Mouse (Mus musculus) gastrocnemius, postnatal 4 days (tissue): Measurements from ENCODE around the gene Tmcc1. TPM values are rescaled to one million over a fixed set of nuclear protein-coding genes. Genes with fewer than 3 reads are reported as not detected.
"Not testable (repeated sequence)": the region's sequence is repeated elsewhere in the genome, so short reads cannot be mapped to it uniquely, and the experiment has no call there.

Experiments used
- DNase-seq, 2 experiments: peaks; one replicate each; pipeline ENCODE4 v3.0.0; 2021 to 2022; ENCODE audit warnings: low spot score in 2 of 2, mixed read lengths in 2 of 2
- long read RNA-seq, 2 experiments: library from polyadenylated mRNA; stranded (forward); transcript quantifications; one replicate each; pipeline ENCODE4 v2.0.0; 2021
- total RNA-seq, 2 experiments: library from RNA; stranded (reverse); gene quantifications; 2 replicates each; pipeline ENCODE4 v1.2.3; 2021

Gene Tmcc1
- total RNA-seq = 10 to 100 TPM; 28.1 to 32.1 TPM
- long read RNA-seq, experiment 1, full-length matches to known transcripts = 5 of 7 reads
- long read RNA-seq, experiment 1, partial matches to known transcripts = 2 of 7 reads
- long read RNA-seq, experiment 1, other reads (novel, unspliced or antisense) = 0 of 7 reads
- long read RNA-seq, experiment 2, full-length matches to known transcripts = 5 of 8 reads
- long read RNA-seq, experiment 2, partial matches to known transcripts = 1 of 8 reads
- long read RNA-seq, experiment 2, other reads (novel, unspliced or antisense) = 2 of 8 reads

DNA sequence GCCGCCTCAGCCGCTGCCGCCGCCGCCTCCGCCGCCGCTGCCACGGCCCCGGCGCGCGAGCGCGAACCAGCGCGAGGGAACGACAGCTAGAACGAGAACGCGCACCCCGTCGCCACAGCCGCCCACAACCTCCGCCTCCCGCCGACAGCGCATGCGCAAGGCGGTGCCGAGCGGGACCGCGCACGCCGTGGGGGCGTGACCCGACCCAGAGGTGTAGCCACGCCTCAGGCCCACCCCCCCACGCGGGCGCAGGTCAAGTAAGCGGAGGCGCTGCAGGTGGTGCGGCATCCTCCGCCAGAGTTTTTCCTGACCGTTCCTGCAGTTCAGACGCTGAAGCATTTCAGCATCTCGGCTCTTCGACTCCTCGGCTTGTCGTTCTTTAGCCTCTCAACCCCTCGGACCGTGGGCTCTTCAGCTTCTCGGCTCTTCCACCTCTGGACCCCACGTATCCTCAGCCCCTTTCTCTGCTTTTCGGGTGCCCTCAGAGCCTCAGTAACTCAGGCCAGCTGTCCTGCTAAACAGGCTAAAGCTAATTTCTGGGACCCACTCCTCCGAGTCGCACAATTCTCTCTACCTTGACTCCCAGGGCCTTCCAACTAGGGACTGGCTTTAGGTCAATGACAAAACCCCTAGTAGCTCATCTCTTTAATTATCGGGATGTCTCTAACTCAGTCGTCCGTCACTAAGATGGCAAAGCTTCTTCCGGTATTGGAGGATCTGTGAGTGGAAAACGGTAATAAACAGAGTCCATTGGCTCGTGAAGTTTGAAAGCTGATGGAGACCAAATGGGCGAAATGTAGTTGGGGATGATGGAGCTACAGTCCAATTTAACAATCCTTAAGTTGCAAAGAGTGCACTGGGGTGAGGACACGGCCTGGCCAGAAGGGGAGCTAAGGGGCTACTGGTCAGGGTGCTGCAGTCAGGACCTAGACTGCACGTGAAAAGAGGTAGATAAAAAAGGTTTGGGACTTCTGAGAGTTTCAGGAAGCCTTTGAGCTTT is at the start of gene Tmcc1:
Gene Tmcc1 (minus strand): TSS at position 93 of the 1,000 bp plus-strand sequence.
- peak; percentile 98 to 99 for DNase-seq

DNA sequence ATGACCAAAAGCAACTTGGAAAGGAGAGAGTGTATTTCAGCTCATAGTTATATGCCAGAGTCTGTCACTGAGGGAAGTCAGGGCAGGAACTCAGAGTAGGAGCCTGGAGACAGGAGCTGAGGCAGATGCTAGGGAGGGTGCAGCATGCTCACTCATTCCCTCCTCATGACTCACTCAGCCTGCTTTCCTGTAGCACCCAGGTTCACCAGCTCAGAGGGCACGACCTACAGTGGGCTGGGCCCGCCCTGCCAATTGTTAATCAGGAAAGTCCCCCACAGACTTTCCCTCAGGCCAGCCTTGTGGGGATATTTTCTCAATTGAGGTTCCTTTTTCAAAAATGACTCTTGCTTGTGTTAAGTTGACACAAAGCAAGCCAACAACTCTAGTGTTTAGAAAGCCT is 47.1 kb upstream of the Tmcc1 start:
- no peak for DNase-seq

DNA sequence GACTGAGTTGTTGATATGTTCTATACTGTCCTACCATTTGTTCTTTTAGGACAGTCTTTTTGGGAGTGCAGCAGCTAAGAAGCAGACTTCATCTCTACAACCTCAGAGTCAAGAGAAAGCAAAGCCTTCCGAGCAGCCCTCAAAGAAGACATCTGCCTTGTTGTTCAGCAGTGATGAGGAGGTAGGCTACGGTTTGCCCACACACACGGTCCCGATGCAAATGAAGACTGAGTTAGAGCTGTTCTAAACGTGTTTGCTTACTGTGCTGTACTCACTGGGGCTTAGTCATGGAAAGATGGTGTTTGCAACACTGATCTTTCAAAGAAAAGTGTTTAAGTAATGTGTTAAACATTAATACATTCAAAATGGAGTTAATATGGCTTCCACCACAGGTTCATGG is 44.8 kb upstream of the Tmcc1 start:
- DNase-seq = no peak

DNA sequence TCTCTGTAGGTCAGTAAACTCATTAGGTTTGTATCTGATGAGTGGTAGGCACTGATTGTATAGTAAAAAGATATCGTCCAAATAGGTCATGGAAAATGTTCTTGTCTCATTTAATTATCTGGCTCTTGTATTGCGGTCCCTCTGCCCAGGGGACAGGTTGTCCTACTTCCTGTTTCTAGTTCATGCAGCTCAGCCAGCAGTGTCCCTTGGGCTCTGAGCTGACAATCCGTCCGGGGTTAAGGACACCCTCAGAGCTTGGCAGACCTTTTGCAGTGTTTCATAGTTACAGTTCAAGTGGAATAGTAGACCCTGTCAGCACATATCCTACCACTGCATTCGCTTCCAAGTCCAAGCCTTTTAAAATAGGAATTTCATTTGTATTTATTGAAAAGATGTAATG is 42.0 kb upstream of the Tmcc1 start:
- DNase-seq = no peak

DNA sequence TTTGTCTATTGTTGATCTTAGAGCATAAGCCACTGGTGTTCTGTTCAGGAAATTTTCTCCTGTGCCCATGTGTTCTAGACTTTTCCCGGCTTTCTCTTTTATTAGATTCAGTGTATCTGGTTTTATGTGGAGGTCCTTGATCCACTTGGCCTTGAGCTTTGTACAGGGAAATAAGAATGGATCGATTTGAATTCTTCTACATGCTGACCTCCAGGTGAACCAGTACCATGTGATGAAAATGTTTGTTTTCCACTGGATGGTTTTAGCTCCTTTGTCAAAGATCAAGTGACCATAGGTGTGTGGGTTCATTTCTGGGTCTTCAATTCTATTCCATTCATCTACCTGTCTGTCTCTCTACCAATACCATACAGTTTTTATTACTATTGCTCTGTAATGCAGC is 41.5 kb upstream of the Tmcc1 start:
- DNase-seq = not testable (repeated sequence)

DNA sequence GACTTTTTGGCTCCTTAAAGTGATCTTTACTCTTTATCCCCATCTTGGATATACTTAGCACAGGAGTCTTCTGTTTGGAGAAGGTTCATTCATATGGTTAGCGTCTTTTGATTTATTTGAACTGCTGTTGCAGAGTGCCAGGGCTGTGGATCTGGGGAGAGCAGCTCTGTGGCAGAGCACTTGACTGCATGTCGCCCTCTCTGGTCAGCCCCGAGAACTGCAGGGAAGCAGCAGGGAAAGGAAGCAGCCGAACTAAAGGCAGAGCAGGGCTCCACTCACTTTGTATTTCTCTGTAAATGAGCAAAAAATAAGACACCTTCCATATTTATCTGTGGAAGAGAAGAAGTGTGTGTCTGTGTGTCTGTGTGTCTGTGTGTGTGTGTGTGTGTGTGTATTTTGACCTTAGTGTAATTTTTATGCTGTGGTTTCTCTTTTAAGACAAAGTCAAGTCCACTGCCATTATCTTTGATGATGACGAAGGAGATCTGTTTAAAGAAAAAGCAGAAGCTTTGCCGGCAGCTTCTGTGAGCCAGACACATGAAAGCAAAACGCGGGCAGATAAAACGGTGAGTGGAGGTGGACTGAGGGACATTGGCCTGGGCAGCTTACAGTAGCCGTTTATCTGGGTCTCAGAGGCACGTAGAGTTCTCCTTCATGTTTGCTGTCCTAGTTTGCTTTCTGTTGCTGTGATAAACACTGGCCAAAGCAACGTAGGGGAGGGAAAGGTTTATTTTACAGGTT is 35.7 kb upstream of the Tmcc1 start:
- peak; percentile 27 to 65 for DNase-seq

DNA sequence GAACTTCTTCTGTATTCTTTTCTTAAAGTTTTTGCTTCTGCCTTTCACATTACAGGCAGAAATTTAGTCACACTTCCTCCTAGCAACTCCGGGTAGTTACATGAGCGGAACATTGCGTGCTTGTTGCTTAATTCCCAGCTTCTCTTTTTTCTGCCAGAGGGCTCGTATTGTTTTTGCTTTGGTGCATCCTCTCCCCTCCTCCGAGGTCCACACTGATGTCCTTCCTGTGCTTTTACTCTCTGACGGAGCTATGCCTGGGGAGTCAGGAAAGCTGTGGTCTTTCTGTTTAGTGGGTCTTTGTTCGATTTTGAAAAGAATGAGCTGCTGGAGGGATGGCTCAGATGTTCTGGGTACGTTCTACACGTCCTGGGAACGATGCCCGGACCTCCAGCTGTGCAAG is 34.5 kb upstream of the Tmcc1 start:
- DNase-seq = no peak

DNA sequence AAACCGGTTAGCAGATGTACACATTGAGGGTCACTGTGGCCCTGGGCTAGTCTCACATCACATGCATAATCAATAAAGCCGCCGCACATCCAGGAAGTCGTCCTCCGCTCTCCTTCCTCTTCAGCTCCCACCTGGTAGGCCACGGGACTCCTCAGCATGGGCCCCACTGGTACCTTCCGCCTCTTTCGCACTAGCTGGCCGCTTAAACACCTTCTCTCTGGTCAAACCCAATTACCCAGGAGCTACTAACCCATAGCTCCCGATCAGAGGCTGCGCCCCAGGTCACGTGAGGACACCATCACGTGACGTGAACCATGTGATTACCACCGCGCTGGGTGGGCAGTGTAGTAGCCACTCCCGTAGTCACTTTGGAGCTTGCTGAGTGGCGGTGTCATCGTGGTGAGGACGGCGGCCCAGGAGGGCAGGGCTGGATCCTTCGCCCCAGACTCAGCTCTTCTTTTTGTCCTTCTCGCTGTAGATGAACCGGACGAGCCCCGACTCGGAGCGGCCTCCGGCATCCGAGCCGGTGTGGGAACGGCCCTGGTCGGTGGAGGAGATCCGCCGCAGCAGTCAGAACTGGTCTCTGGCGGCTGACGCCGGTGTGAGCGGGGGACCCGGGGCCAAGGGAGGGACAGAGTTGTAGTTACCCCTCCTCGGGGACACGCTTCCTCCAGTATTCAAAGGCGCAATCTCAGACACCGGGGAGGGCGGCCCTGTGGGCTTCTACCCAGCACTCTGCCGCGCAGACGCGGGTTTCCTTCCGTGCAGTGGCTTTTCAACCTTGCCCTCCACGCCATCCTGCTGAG is 14.6 kb upstream of the Tmcc1 start, which contains the start of gene Washc2:
Gene Washc2 (plus strand): TSS at position 310 of the 806 bp plus-strand sequence.
- DNase-seq = peak; percentile 91 to 94

DNA sequence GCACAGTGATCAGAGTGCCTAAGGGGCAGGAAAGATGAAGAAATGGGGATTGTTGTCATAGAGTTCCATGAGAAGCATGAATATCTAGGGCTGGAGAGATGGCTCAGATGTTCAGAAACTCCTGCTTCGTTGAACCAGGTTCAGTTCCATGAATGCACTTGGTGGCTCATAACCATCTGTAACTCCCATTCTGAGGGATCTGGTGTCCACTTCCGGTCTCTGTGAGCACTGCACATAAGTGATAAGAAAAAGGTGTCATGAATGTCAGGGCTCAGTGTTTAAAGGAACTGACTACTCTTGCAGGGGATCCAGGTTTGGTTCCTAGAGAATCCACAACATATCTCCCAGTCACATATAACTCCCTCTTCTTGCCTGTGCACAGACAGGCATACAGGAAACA is 6.4 kb upstream of the Tmcc1 start:
- DNase-seq = no peak

DNA sequence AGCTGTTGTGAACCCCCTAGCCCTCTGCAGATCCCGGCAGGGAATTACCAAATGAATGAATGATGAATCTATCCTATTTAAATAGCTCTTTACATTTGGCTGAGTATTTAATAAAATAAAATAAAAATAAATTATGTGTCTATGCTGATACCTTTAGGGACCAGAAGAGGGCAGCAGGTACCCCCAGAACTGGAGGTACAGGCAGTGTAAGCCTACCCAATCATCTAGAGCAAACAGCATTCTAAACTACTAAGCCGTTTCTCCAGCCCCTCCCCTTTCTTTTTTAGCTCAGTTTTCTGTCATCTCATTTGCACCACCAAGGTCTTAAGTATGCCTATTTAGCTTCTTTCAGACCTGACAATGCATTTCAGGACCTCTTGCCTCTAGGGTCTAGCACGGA is 4.9 kb upstream of the Tmcc1 start:
- no peak for DNase-seq

DNA sequence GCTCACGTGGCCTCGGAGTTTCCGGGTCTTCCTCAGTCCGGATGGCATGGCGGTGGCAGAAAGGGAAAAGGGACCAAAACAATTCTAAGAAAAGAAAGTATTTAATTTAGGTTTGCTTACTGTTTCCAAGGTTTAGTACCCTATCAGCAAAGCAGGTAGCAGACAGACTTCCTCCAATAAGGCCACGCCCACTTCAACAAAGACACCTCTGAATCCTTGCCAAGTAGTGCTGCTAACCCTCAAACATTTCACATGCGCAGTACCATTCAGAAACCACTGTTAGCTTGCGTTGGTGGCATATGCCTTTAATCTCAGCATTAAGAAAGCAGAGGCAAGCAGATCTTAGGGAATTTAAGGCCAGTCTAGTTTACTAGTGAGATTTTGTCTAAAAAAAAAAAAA is 2.5 kb upstream of the Tmcc1 start:
- DNase-seq = no peak

DNA sequence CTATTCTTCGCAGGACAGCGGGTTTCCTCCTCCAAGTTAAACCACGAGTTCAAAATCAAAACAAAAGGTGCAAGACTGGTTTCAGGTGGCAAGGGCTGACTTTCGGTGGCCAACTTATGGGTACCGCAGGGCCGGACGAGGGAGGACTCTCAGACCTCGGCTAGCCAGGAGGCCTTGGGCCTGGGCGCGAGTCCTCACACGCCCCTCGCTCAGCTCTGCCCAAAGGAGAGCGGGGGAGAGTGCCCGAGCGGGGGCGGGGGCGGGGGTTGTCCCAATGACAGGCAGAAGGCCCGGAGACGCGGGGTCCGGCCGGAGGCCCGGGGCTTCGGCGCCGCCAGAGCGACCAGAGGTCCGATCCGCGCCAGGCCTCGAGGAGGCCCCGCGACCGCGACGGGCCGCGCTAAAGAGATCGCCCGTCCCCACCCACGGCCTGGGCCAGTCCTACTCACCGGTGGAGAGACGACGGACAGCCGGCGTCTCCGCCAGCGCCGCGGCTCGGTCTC is 426 bp downstream of the Tmcc1 start:
- peak in 1 of 2 experiments; percentile 36 for DNase-seq

DNA sequence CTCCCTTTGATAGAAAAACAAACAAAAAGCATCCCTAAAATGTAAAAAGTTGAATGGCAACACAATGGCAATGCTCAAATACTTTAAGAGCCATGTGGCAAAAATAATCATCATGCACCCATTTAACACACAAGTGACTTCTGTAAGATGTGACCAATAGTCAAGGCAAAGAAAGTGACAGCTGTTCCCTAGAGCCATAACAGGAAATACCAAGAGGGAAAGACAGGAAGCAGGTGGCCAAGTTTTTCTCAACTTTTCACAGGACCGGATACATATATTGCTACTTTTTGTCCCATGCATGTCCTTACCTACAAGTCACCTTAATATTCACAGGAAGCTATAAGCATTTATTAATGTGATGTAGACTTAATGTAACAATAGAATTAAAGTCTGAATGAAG is 3.9 kb downstream of the Tmcc1 start:
- DNase-seq = no peak

DNA sequence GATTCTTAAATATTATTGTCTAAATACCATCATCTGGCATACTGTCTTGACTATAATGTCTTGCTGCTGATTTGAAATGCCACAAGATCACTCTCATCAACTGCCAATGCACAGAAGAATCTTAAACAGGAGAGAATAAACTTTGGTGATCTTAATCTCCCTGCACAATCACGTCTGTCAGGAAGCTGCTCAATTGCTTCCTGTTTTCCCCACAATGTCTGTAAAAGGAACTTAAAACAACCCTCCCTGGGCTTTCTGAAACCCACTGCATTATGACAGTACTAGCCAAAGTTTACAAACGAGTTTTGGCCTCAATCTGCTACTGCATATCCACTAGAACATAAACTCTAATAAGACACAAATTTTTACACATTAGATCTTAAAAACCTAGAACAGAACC is 6.8 kb downstream of the Tmcc1 start:
- DNase-seq = no peak

DNA sequence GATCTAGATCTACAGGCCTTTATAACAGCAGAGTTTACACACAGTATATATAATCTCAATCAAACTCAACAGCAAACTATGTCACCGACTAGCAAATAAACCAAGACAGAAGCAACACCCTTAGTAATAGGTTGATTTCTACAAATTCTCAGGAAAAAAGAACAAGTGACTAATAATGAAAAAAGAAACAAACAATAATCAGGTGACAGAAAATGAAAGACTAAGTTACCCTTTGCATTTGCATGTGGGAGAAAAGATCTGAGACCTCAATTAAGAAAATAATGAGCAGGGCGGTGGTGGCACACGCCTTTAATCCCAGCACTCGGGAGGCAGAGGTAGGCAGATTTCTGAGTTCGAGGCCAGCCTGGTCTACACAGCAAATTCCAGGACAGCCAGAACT is 9.8 kb downstream of the Tmcc1 start:
- DNase-seq = no peak

DNA sequence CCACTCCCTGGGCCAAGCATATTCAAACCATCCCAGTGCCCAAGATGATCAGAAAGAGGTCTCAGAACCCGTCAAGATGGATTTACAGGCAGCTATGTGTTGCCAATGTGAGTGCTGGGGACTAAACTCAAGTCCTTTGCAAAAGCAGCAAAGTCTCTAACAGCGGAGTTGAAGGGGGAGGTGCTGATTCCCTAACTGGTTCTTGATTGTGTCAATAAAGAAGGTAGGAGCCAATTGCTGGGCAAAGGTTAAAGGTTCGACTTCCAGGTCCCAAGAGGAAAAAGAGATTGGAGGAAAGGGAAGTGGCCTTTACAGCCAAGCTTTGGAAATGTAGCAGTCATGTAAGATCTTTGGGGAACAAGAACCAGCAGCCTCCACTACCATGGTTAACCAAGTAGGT is 12.6 kb downstream of the Tmcc1 start:
- DNase-seq = no peak

DNA sequence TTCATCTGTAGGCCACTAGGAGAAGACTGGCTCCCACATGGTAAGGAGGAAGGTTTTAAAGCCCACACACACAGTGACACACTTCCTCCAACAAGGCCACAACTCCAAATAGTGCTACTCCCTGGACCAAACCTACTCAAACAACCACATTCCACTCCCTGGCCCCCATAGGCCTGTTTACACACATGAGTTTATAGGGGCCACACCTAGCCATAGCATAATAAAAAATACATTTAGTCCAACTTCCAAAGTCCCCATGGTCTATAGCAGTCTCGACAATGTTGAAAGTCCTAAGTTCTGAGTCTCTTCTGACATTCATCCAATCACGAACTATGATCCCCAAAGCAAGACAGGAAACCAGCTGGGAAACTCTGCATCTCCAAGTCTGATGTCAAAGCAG is 14.9 kb downstream of the Tmcc1 start:
- no peak for DNase-seq

DNA sequence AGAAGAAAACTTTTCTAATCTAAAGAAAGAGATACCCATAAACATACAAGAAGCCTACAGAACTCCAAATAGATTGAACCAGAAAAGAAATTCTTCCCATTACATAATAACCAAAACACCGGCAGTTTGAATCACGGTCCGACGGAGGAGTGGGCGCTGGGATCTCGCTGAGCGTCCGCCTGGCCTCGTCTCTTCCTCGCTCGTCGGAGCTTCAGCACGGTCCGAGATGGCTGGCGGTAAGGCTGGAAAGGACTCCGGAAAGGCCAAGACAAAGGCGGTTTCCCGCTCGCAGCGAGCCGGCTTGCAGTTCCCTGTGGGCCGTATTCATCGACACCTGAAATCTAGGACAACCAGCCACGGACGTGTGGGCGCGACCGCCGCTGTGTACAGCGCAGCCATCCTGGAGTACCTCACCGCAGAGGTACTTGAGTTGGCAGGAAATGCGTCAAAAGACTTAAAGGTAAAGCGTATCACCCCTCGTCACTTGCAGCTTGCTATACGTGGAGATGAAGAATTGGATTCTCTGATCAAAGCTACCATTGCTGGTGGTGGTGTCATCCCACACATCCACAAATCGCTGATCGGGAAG is 19.7 kb downstream of the Tmcc1 start:
- not testable (repeated sequence) for DNase-seq

DNA sequence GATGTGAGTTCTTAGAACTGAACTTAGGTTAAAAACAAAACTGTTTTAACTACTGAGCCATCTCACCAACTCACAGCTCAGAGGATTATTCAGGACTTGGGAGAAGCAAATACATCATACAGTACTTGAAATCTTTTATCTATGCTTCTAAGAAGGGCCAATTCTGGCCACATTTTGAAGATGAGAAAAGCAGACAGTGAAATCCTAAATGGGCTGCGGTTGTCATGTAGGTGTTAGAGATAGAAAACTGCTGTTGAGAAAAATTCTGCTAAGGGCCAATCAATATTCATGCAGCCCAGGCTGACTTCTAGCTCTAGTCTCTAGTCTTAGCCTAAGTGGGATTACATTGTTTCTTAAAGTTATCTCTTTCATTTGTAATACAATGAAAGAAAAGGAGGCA is 26.9 kb downstream of the Tmcc1 start:
- DNase-seq = no peak
